Mouse (Mus musculus) megakaryocyte, adult 5-6 weeks (primary cell): ENCODE results near the gene 1700001J03Rik. TPM values are rescaled to one million over a fixed set of nuclear protein-coding genes. Genes with fewer than 3 reads are reported as not detected.
"Not testable (repeated sequence)": the region's sequence is repeated elsewhere in the genome, so short reads cannot be mapped to it uniquely, and the experiment has no call there.

Experiments
- ATAC-seq: 2 replicates; pipeline ENCODE4 v1.8.0; 2016; ENCODE audit warnings: mild to moderate bottlenecking, inconsistent platforms; ENCODE audit not compliant: poor library complexity, severe bottlenecking
- total RNA-seq, 2 experiments: library from RNA; stranded (forward) in 1 of 2; stranded (reverse) in 1 of 2; fragments of 153-499, 151-499 nt in 1 of 2; fragments of 221-1000, 200-1000 nt in 1 of 2; gene quantifications; 2 replicates each; pipeline versions ENCODE4 v1.2.3 to v1.2.4; 2015 to 2017

Gene 1700001J03Rik
- total RNA-seq (2015) (0.80 TPM in 1 of 2 replicates, not detected in the other), total RNA-seq (2017) (not detected in 2 replicates)

- ATAC-seq: not testable (repeated sequence)
Measured at GRCm38 (mm10) chr5:146185204-146185603, at the start of gene 1700001J03Rik. 1700001J03Rik (minus strand) TSS chr5:146185304.

- no peak for ATAC-seq
Measured at GRCm38 (mm10) chr5:146234336-146234735, 49.2 kb upstream of the 1700001J03Rik start.

- ATAC-seq: no peak
Measured at GRCm38 (mm10) chr5:146232816-146233215, 47.7 kb upstream of the 1700001J03Rik start.

GRCm38 (mm10) chr5:146232056-146232675, 47.1 kb upstream of the 1700001J03Rik start:
- no peak for ATAC-seq

GRCm38 (mm10) chr5:146231655-146231996, 46.5 kb upstream of the 1700001J03Rik start:
- ATAC-seq: peak; percentile 39

GRCm38 (mm10) chr5:146230864-146231654, 46.0 kb upstream of the 1700001J03Rik start, which contains the start of gene Cdk8:
Cdk8 (plus strand) TSS chr5:146231230.
- peak; percentile 92 for ATAC-seq

- no peak for ATAC-seq
Measured at GRCm38 (mm10) chr5:146229869-146230650, 45.0 kb upstream of the 1700001J03Rik start.

GRCm38 (mm10) chr5:146227496-146227895, 42.4 kb upstream of the 1700001J03Rik start:
- ATAC-seq: no peak

GRCm38 (mm10) chr5:146223786-146224185, 38.7 kb upstream of the 1700001J03Rik start:
- no peak for ATAC-seq

GRCm38 (mm10) chr5:146221722-146222121, 36.6 kb upstream of the 1700001J03Rik start:
- no peak for ATAC-seq

- peak; percentile 92 for ATAC-seq
Measured at GRCm38 (mm10) chr5:146220879-146221714, 36.0 kb upstream of the 1700001J03Rik start, which contains the start of gene Rnf6. Rnf6 (minus strand) TSS chr5:146221555.

GRCm38 (mm10) chr5:146220501-146220878, 35.4 kb upstream of the 1700001J03Rik start:
- ATAC-seq: peak; percentile 58

GRCm38 (mm10) chr5:146205537-146205936, 20.4 kb upstream of the 1700001J03Rik start:
- no peak for ATAC-seq

GRCm38 (mm10) chr5:146203921-146204320, 18.8 kb upstream of the 1700001J03Rik start:
- peak; percentile 43 for ATAC-seq

- no peak for ATAC-seq
Measured at GRCm38 (mm10) chr5:146200580-146200979, 15.5 kb upstream of the 1700001J03Rik start.

GRCm38 (mm10) chr5:146199540-146199939, 14.4 kb upstream of the 1700001J03Rik start:
- ATAC-seq: peak; percentile 63

GRCm38 (mm10) chr5:146199073-146199472, 14.0 kb upstream of the 1700001J03Rik start:
- no peak for ATAC-seq

GRCm38 (mm10) chr5:146193360-146193759, 8.3 kb upstream of the 1700001J03Rik start:
- ATAC-seq: no peak

- ATAC-seq: no peak
Measured at GRCm38 (mm10) chr5:146190501-146191269, 5.6 kb upstream of the 1700001J03Rik start.

- ATAC-seq: no peak
Measured at GRCm38 (mm10) chr5:146190093-146190492, 5.0 kb upstream of the 1700001J03Rik start.
